Mouse (Mus musculus): ENCODE measurements at regions not wholly inside any gene's neighbourhood (a gene's known extent, or its start where the extent isn't known, plus 50 kb on each side); places are given as distances from the start of the nearest gene placed in this dataset.

- DNase-seq (ENCODE audit: low spot score), result no peak
Measured at GRCm38 (mm10) chr5:47522161-47522942, 460.6 kb upstream of the Slit2 start.

GRCm38 (mm10) chr5:47528671-47529070 is 454.3 kb upstream of the Slit2 start:
- no peak for DNase-seq (ENCODE audit: low spot score)

DNA sequence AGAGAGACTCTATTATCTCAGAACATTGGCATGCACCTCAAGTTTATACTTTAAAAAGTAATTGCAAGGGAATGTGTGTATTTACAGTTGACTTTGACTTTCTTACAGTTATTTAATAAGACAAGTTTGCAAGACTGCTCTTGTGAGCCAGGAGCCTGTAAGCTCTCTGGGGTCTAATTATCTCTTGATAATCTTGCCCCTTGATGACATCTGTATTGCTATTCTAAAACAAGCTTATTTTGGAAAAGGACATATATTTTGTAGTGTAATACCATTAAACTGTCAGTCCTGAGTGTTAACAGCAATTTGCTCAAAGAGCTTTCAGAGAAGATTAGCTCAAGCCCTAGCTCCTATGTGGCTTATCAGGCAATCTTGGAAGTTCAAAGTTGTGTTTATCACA is 445.4 kb upstream of the Slit2 start:
- DNase-seq (ENCODE audit: low spot score), result no peak

- no peak for DNase-seq (ENCODE audit: low spot score)
Measured at GRCm38 (mm10) chr5:47542248-47542647, 440.7 kb upstream of the Slit2 start.

GRCm38 (mm10) chr5:47556717-47557116 is 426.2 kb upstream of the Slit2 start:
- no peak for DNase-seq (ENCODE audit: low spot score)

- no peak for DNase-seq (ENCODE audit: low spot score)
Measured at GRCm38 (mm10) chr5:47557152-47557800, 425.7 kb upstream of the Slit2 start.

Measured in testis, postnatal 14 days (tissue).